Mouse (Mus musculus) brain, embryonic 14.5 days (tissue): ENCODE results near the gene Gm7356.
"Not testable (repeated sequence)": the region's sequence is repeated elsewhere in the genome, so short reads cannot be mapped to it uniquely, and the experiment has no call there.

Experiments
- CTCF ChIP-seq: fragments of 200-500 bp; IDR thresholded peaks from 2 replicates; pipeline ENCODE4 v1.5.1; 2012; ENCODE audit warnings: inconsistent platforms, mild to moderate bottlenecking, moderate library complexity, borderline replicate concordance; ENCODE audit not compliant: insufficient read depth, insufficient read length; ENCODE audit errors: extremely low read depth
- POLR2A ChIP-seq: fragments of 200-500 bp; IDR thresholded peaks from 2 replicates; pipeline ENCODE4 v1.6.1; 2012; ENCODE audit warnings: mild to moderate bottlenecking, inconsistent platforms, borderline replicate concordance; ENCODE audit not compliant: poor library complexity, insufficient read depth, insufficient read length, severe bottlenecking; ENCODE audit errors: extremely low read depth

GRCm38 (mm10) chr17:14003604-14004003 is at the start of gene Gm7356:
- not testable (repeated sequence) for TF ChIP-seq POLR2A, CTCF
